Mouse (Mus musculus) kidney, adult 8-10 months (tissue): ENCODE measurements at regions not wholly inside any gene's neighbourhood (a gene's known extent, or its start where the extent isn't known, plus 50 kb on each side); places are given as distances from the start of the nearest gene placed in this dataset.

Experiments used
- DNase-seq, 2 experiments: peaks; one replicate each; pipeline ENCODE4 v3.0.0; 2022

DNA sequence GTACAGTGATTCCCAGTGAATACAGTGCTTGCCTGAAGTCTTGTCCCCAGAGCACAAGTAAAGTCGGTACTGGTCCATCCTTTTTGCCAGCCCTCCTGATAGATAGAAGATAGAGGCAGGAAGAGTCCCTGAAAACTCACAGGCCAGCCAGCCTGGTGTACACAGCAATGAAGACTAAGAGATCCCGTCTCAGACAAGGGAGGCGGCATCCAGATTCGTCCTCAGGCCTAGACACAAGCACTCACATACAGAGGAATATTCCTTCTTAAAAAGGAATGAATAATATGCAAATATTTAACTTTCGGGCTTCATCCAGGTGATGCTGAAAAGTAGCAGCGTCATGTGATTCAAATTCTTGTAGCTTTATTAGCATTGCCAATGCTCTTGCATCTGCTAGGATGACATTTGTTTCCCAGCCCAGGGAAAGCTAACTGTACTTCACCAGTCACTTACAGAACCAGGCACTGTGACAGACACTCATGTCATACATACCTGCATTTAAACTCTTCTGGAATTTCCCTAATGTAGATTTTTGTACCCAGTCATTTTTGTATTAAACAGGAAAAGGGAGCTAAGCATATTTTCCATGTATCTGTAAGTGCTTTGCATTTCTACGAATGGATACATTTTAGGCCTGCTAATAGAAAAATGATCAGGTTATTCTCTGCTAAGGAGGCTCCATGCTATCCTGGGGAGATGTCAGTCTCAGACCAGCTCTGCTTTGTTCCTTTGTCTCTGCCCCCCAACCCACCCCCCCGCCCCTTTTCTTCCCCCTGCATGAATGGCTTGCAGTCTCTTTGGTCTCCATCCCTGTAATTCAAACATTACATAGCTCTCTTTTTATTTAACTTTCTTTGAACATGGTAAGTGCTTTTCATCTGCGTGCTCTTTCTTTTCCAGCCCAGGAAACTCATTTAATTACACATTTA is 162.5 kb upstream of the Gm9747 start:
- no peak for DNase-seq

DNA sequence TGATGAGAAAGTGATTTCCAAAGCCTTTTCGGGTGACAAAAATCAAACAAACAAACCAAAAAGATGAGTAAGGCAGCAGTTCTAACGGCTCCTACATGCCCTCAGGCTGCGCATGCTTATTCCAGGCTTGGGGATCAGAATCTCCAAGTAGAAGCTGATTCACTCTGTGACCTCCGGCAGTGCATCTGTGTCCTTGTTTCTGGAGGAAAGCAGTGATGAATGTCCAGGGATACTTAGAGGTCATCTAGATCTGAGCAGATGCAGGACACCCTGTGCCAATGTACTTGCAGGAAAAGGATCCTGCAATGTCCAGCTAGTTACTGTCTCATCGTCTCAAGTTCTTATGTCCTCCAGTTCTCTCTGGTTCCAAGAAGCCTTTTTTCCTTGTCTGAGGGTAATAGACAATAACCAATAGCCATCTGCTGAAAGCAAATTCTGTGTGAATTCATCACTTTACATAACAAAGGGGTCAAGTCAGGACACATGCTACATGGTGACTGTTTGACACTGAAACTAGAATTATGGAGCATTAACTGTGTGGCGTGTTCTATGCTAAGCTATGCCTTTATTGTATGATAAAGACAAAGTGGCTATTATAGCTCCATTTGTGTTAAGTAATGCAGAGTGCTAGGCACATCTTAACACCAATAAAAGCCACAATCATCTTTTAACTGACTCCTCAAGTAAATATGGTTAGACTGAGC is 143.6 kb upstream of the Gm9747 start:
- no peak for DNase-seq

DNA sequence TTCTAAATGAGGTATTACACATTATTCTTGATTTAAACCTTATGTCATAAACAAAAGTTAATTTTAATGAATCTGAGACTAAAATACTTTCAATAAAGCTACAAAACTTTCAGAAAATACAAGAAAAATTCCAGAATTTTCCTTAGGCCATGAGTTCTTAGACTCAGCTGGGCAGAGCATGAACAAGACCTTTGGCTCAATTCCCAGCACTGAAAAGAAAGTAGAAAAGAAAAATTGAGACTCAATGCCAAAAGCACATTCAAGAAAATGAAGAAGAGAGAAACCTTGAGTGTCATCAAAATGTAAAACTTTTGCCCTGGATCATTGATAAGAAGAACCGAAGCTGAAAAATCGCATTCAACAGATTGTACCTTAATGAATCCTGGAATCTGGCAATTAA is 137.8 kb upstream of the Gm9747 start:
- DNase-seq = no peak

DNA sequence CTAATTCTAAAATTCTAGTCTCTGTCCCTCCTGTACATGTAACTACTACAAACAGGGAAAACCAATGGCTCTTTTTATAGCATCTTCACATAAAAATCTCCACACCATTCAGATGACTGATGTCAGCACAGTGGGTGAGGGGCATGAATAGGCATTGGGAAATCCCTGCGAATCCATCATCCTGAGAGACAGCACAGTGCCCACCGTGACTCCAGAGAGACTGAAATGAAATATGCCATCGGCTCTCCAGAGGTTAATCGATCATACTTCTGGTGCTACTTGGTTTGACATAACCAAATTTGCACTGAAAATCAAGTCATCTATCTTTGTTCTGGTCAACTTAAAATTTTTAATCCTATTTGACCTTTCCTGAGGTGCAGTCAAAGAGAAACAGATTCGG is 126.2 kb upstream of the Gm9747 start:
- DNase-seq = no peak

DNA sequence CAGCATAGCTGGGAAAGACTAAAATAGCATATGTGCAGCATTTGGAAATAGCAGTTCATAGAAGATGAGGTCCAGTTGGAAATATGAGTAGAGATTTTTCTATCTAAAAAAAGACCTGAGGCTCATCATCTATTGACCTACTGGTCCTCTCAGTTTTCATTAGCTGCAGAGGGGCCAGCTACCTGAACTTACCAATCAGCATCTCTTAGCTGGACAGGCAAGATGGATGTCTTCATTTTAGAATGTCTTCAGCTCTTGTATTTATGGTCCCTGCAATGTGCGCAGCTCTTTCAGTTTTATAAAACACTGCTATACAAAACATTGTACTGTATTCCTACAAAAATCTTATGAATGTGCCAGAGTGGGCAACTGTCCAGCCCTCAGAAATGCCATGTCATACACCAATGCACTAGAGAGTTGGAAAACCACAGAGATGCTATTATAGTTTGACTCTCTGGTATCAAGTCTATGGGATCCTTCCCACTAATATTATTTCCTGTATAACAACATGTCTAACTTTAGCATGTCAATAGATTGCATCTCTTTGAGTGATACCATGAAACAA is 122.8 kb upstream of the Gm9747 start:
- no peak for DNase-seq

DNA sequence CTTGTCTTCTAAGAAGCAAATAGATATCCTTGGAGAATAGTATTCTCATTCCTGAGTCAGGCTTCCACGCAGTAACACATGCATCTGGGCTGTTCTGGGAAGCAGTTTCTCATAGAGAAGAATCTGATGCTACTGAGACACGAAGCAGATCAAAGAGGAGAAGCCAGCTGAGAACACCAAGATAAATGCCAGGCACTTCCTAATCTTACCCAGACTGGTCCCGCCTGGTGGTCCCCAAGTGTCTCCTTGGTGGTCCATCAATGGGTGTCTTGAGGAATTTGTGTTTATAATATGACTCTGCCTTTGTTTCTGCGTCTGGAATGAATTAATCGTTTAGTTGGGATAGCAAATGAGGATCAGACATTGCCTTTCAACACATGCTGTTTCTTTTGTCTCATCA is 120.5 kb upstream of the Gm9747 start:
- no peak for DNase-seq

DNA sequence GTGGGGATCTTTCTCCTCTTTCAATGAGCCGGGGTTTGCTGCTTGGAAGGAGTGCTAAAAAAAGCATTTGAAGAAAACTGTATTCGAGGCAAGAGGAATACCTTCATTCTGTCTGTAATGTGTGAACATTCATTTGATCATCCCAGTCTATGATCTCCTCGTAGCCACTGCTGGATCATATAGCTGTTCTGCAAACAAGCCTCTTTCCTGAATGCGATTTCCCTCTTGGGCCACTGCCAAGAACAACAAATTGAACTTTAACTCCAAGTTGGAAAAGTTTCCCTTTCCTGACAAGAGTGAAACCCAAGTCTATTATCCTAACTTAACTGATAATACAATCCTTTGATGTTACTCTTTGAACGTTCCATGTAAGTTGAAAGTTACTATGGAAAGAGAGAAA is 108.4 kb upstream of the Gm9747 start:
- peak; percentile 10 to 17 for DNase-seq

DNA sequence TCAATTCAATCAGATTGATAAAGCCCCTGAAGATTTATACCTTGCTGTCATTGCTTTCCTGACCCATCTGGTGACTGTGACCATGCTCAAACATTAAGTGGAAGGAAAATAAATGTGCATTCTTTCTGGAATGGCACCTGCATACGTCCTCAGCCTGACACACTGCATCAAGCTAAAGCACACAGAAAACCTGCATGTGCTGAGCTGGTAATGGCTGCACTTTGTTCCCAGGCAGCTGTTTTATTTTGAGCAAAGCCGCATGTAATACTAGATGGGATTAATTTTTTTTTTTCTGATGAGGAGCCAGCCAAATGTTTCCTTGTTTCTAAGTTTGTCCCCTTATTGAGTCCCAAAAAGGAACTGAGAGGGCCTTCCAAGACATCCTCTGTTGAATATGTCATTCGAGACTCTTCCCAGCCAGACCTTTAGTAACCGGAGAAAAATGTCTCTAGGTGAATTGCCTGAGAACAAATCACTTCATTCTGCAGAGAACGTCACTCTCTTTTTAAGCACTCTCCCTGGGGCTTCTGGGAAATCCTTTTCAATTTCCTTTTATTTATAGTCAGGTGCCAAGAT is 103.1 kb upstream of the Gm9747 start:
- no peak for DNase-seq

DNA sequence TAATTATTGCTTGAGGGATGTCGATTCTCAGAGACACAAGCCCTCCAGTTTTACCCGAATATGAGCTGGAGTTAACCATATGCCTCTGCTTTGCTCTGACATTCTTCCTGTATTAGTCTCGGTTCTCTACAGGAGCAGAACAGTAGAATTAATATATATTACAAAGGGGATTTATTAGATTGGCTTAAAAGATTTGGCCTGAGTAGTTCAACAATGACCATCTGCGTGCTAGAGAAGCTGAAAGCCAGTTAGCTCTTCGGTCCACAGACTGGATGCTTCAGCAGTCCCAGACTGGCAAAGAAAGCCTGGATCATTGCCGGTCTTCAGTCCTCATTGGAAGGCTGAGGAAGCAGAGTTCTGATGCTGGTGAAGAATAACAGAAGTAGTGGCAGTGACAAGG is 100.4 kb upstream of the Gm9747 start:
- DNase-seq = no peak

DNA sequence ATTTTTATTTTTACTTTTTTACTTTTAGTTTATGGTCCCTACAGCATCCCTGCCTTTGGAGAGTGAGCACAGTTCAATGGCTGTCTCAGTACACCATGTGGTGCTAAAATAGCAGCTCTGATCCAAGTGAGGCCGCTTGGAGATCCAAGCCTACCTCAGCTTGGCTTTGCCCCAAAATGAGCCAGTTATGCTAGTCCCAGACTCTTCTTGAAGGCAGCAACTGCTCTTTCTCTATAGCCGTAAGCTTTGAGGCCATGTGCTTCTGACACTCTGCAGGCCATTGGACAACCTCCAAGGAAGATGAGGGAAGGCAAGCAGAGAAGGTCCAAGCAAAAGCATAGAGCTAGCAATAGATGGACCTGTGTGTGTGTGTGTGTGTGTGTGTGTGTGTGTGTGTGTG is 98.0 kb upstream of the Gm9747 start:
- no peak for DNase-seq

DNA sequence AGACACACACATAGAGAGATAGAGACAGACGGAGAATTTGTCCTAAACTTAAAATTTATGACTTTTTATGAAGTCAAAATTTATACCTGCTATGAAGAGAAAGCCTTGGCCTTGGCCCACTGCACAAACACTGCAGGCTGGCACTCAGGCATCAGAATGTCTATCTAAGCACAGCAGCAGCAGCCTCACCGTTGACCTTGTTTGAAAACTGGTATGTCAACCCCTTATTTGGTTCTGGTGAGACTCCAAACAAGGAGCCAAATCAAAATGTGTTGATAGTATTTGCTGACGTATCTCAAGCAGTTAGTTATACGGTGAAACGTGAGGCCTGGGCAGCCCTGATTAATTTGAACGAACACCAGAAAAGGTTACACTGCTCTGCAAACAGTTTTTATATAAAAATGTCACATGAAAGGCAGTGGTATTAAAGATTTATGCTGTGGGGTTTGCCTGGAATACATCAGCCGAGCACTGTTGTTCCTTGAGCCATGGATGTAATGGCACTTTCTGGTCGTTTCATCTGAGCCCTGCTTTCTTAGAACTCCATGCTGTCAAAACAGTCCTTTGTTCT is 97.1 kb upstream of the Gm9747 start:
- DNase-seq = no peak

DNA sequence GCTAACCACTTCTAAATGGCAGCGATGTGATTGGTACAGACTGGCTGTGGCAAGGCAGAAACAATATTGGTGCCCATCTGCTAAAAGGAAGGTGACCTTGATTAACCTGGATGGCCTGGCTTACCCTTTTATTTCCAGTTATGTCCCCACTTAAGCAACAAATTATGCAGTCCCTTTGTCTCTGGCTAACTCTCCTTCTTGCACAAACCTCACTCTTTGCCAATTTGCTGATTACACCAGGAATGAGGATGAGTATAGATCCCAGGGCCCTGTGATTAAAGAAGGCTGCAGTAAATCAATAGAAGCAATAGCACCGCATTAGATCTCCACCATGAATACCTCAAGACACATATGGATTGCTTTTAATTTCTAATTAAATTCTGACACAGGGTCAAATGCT is 87.7 kb upstream of the Gm9747 start:
- DNase-seq = no peak

DNA sequence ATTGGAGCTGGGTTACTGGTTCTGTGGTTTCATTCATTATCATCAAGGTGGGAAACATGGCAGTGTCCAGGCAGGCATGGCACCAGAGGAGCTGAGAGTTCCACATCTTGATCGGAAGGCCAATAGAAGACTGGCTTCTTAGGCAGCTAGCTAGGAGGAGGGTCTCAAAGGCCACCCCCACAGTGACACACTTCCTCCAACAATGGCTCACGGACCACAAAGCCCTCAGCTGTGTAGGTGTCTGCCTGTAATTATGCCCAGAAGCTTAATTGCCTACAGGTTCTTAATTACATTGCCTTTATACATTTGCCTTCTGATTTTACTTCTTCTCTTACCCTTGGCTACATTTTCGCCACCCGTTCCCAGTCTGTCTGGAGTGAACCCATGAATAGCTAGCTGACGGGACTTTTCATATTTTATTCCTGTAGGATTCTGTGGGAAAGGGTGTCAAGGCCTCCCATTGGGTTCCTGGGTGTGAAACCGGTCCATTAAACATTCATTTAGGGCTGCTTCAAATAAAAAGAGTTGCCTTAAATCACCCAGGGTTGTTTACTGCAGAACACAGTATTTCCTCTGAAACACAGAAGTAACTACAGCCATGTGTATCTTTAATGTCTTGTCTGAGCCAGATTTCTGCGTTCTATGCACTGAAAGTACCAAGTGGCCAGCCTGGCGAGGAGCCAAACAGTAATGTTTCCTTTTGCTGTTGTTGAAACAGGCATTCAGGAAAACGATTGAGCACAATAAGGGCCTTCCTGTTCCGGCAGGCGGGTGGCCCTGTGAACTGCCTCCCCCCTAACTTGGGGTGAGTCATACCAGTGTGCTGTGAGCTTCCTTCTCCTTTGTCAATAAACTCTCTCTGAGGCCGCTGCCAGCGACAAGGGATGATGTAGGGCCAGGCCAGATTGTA is 82.4 kb upstream of the Gm9747 start:
- DNase-seq = peak; percentile 15 to 44

DNA sequence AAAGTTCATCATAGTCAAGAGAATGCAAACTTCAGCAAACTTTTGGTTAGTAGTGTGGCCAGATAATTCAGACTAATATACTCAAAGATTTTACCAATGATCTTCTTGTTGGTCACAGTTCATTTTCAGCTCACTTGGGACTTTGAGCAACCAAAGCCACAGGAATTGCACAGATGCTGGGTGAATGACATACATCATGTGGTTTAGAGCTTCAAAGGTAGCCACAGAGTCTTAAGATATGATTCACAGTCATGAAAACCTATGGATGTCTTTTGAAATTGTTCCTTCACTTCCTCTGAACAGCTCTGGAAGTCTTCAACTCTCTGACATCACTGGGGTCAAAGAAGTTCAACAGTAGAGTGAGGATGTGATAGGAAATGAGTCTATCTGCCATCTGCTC is 77.0 kb upstream of the Gm9747 start:
- no peak for DNase-seq

DNA sequence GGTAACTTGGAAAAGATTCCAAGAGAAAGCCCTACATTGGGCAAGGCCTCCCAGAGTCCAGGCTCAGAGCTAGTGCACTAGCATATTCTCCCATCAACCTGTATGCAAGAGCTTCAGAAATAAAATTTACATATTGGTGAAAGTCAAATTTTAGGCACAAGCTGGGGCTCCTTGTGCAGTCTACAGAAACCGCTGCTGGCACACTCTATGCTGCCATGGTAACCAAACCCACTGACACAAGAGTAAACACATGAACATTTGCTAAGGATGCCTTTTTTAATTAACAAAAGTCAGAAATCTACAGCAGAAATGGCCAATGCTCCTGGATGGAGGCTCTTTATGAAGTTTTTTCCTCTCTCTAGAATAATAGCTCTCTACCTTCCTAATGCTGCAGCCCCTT is 75.9 kb upstream of the Gm9747 start:
- DNase-seq = no peak

DNA sequence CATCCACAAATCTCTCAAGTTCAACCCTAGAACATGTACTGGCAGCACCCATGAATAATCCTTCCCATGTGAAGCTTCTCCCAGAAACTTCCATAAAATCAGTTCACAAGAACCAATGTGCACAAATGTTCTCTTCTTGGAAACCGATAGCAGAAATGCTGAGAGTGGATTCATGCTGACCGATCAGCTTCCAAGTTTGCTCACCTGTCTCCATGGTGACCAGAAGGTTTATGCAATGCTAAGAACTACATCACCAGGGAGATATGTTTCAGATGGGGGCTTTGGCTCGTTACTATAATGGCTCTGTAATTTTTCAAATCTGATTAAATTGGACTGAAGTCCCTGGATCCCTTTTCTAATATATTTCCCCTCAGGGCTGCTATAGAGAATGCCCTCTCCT is 74.4 kb upstream of the Gm9747 start:
- no peak for DNase-seq

DNA sequence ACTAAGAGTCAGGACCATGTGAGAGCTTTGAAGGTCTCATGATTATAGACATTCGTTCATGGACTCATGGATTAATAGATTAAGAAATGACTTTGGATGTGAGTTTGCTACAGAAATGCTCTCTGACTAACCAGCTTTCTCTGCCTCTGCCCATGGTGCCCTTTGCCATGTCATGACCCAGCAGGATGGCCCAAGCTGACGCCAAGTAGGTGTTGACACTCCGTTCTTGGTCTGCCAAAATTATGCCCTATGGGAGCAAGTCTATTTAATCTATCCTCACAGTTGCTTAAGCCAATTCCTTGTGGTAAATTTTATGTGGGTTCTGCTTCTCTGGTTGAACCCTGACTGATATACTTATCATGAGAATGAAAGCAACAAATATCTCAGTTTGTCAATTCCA is 73.7 kb upstream of the Gm9747 start:
- no peak for DNase-seq

DNA sequence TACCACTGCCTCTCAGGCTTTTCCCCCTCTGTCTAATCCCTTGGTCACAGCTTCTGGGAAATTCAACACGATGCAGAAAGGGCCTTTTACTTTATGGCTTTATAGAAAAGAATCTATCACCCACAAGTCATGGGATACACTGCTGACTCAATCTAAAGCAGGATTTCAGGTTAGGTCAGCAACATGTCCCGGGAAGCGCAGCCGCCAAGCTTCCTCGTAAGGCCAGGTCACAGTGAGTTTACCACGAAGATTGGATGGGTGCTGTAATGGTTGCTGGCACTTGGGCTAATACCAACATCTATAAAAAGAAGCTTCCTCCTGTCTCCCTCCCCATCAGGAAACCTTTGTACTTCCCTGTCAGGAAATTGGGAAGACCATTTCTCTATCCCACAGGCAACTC is 70.0 kb upstream of the Gm9747 start:
- no peak for DNase-seq

DNA sequence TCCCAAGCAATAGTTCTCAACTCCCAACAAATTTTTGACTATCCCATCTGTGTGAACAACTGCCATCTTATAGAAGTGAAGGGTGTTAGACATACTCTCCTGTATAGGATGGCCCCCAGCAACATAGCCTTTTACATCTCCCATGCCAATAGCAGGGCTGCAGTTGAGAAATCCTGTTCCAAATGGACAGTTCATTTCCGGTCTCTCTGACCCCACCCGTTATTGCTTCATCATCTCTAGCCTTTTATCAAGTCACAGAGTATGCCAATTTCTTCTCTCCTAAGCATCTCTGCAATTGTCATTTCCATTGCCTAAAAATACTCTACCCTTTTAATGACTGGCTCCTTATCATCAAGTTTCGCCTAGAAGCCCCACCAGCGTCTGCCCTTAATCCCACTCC is 64.8 kb upstream of the Gm9747 start:
- DNase-seq = no peak

DNA sequence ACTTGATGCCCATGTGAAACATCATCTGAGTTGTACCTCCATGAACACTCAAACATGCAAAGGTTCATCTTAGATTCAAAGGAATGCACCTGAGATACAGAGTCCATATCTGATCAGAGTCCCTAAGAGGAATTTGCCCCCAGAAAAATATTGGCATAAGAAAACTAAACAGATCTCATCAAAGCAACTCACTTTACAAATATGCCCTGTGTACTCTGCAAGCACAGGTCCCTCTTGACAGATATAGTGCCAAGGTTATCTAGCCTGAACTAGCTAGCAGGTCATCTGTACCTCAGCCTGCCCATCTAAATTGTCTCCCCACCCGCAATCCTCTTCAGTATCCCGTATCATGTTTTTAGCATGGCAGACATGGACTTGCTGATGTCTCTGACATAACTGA is 64.0 kb upstream of the Gm9747 start:
- no peak for DNase-seq

DNA sequence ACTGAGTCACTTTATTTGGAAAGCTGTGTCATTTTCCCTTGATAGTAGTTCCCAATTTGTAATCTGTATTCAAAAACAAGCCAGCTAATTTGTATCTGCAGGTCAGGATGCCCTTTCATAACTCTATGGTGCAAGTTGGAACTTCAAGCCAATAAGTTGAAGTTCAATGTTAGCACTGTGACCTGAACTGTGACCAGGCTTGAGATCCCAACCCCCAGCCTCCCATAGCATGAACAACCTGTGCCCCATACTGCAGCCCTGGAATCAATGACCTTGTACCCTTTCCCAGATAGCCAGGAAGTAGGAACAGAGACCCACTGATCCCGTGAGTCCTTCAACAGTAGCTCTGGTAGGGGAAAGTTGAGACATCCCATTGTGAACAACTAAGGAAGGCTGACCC is 52.5 kb upstream of the Gm9747 start:
- no peak for DNase-seq
